Mouse (Mus musculus): ENCODE data around the gene Slfn14.

GRCm38 (mm10) chr11:83304485-83304884 is 18.0 kb upstream of the Slfn14 start:
- no peak for TF ChIP-seq CTCF (IDR thresholded peaks at IDR 0.05; ENCODE audit: low read depth, low read length)
- TF ChIP-seq POLR2A (IDR thresholded peaks at IDR 0.05; ENCODE audit: borderline replicate concordance, low read depth, low read length): no peak
